Mouse (Mus musculus) adrenal gland, postnatal 0 days (tissue): ENCODE data around the gene Rec114. TPM values are rescaled to one million over a fixed set of nuclear protein-coding genes. Genes with fewer than 3 reads are reported as not detected.

Experiments used
- polyA plus RNA-seq: library from polyadenylated mRNA; unstranded; fragments of >200 nt; fragmentation: Nextera tagmentation; extraction: Ambion mirVana; gene quantifications from 2 replicates; pipeline ENCODE4 v1.2.1, GENCODE M21; 2015

Rec114 gene
- polyA plus RNA-seq = 4.9 and 5.7 TPM in 2 replicates

DNA sequence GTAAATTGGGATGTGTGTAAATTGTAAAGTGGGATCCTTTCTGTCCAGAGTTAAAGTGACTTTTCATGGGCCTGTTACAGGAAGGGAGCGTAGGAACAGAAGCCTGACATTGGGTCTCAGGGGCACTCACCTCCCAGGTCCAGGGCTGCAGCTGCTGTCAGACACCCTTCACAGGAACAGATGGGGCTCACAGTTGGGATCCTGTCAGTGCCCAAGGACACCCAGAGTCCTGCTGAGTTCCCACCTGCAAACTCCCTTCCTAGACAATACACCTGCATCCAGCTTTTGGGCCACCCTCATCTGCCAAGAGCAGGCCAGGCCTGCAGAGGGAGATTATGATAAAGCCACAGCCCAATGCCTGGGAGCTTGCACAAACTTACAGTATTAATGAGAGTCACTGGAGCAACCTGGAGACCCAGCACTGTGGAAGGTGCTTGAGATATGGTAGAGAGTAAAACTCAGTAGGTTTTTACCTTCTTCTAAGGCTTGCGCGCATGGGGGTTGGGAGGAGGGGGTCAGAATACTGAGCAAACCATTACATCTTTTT is at the start of gene Rec114:
Gene Rec114 (minus strand): TSS at position 263 of the 547 bp plus-strand sequence.

Other genes with a start within 250 kb of the Rec114 start
- gene Cd276, start 188.5 kb downstream of the Rec114 start, polyA plus RNA-seq = 18.8 and 19.4 TPM in 2 replicates
- gene Nptn, start 161.7 kb downstream of the Rec114 start, polyA plus RNA-seq = 114 and 120 TPM in 2 replicates
- 0.44 and 0.66 TPM in 2 replicates for gene Hcn4, start 79.4 kb upstream of the Rec114 start, polyA plus RNA-seq